Mouse (Mus musculus) lung, postnatal 25 days (tissue): ENCODE data around the gene Olfr815.
"Not testable (repeated sequence)": the region's sequence is repeated elsewhere in the genome, so short reads cannot be mapped to it uniquely, and the experiment has no call there.

Source experiments
- DNase-seq: peaks from one replicate; pipeline ENCODE4 v3.0.0; 2022; ENCODE audit warnings: low spot score

The Olfr815 gene

DNA sequence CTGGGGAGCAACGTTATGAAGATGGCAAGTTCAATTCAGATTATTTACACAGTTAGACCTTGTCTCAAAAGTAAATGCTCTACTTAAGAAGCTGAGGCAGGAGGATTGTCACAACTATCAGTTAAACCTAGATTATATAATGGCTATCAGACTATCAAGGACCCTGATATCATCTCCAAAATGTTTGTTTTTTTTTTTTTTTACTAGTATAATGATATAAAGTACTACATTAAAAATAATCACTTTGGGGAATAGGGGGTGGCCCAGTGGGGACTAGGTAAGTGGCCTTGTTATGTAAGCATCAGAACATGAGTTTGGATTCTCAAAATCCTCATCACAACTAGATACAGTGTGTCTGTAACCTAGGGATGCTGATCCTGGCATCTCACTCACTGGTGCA, at the start of gene Olfr815:
Gene Olfr815, minus strand, starts transcription at position 101 of the 400 bp plus-strand sequence.
- not testable (repeated sequence) for DNase-seq

DNA sequence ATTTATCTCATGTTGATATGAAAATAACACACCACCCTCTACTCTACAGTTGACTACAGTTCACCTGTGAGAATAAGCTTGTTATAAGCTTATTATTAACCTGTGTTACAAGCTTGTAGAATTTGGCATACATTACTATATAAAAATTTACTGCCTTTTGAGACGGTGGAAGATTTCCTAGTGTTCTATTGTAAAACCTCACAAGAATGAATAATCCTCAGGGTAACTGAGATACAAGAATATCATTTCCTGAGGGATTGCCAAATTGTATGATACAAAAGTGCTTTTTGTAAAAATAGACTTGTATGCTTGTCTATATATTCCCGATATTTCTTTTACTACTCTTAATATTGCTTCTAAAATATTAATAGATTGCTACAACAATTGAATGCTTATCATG, 43.3 kb upstream of the Olfr815 start, which contains the start of gene Olfr818:
Gene Olfr818, minus strand, starts transcription at position 101 of the 400 bp plus-strand sequence.
- DNase-seq, result no peak

DNA sequence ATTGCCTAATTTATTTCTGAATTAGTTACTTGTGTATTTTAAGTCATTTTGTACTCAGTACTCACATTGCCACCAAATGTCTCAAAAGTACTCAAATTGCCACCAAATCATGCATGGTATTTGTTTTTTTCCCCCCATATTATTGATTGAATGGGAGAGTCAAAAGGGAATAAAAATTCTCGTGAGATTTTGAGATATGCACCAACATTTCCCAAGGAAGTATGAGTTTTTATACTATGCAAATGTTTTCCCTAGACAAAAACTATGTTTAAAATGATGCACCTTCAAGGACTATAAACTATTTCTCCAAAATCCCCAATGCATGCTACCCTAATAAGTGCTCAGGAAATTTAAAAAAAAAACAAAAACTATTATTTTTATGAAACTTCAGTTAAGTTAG, 9.8 kb upstream of the Olfr815 start, which contains the start of gene Olfr816:
Gene Olfr816, minus strand, starts transcription at position 101 of the 400 bp plus-strand sequence.
- no peak for DNase-seq

DNA sequence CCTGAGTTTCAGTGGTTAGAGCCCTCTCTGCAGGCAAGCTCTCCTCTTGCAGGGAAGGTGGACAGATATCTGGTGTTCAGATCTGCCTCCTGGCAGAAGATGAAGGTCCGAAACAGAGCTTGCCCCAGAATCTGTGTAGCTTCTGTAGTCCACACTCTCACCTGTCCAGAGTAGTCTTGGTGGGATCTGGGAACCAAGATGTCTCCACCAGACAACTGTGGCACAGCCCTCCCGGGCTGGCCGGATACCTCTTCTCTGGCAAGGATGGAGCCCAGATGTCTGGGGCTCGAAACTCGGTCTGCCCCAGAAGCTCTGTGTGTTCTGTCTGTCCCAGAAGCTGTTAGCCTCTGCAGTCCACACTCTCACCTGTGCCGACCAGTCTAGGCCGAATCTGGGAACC, 19.7 kb downstream of the Olfr815 start:
- DNase-seq, result no peak

DNA sequence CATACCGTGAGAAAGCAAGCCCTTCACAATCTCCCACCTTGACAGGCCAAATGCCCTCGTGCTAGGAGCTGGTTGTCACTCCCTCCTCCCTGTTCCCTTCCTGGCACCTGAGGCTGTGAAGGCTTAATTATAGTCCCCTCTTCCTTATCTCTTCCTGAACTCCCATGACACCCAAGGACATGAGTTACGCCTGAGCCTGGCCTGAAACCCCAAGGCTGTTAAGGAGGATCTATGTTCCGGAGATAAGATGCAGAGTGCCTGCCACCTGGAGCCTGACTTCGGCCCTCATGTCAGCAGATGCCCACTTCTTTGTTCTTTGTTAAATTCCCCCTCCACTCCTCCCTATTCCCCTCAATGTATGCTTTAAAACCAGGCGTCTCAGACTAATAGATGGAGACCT, 20.2 kb downstream of the Olfr815 start:
- DNase-seq, result not testable (repeated sequence)

DNA sequence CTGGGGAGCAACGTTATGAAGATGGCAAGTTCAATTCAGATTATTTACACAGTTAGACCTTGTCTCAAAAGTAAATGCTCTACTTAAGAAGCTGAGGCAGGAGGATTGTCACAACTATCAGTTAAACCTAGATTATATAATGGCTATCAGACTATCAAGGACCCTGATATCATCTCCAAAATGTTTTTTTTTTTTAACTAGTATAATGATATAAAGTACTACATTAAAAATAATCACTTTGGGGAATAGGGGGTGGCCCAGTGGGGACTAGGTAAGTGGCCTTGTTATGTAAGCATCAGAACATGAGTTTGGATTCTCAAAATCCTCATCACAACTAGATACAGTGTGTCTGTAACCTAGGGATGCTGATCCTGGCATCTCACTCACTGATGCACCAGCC, 25.9 kb downstream of the Olfr815 start, which contains the start of gene Olfr814:
Gene Olfr814, minus strand, starts transcription at position 101 of the 400 bp plus-strand sequence.
- not testable (repeated sequence) for DNase-seq

DNA sequence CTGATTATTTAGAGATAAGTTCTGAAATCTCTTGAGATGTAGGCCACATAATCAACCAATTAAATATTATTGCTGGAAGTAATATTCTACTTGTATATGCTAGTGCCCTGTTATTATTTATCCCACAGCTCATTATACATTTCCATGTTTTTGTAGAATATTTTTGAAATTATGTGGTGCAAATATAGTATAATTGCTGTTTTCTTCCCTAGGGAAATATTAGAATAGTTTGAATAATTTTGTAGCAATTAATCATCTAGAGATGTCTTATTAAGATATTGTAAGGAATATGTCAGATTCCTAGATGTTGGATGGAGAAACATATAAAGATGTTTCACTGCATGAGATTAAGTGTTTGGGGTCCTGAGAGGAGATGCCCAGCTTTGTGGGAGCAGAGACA, 50.6 kb downstream of the Olfr815 start, which contains the start of gene Olfr813:
Gene Olfr813, plus strand, starts transcription at position 301 of the 400 bp plus-strand sequence.
- no peak for DNase-seq
